18 mouse cellular contexts compared by ENCODE assay signal in the genomic region with DNA sequence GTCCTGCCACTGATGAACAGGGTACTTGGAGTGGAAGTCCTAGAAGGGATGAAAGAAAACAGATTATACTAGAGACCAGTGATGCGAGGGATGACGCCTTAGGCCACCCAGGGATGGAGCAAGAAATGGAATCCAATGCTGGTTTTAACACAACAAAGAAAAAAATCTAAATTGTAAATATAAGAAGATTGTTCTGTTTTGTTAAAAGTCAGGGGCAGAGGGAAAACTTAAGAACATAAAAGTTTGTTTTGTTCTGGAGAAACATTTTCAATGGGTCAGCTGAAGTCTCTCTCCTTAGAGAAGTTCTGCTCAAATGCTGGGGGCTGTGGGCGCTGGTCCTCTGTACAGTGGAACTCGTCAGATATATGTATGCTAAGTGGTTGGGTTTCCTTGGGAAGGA.
"Had no signal": no experiment of that assay in that cellular context is flagged by ENCODE, and none has a peak within 500 bp of the region (broad histone marks: within the 10 kb centered on the region; RNA-seq: fewer than 3 reads in every experiment).

No protein-coding gene starts in this region.

- H3K4me2 ChIP-seq: lung, embryonic 14.5 days; midbrain, embryonic 12.5 days; neural tube, embryonic 13.5 days; neural tube, embryonic 15.5 days had no signal

- ATAC-seq: midbrain, embryonic 16.5 days had no signal

- H3K9ac ChIP-seq: lung, embryonic 14.5 days; midbrain, embryonic 12.5 days; neural tube, embryonic 13.5 days; neural tube, embryonic 15.5 days had no signal

- H3K9me3 ChIP-seq: midbrain, embryonic 10.5 days; midbrain, embryonic 12.5 days; neural tube, embryonic 13.5 days; neural tube, embryonic 15.5 days had no signal

- DNase-seq: lung, embryonic 14.5 days; lung, postnatal 10 days; lung, postnatal 4 days; midbrain, embryonic 14.5 days; retina, postnatal 1 day; right cerebral cortex, adult 18-20 months; right cerebral cortex, postnatal 25 days; right cerebral cortex, postnatal 4 days; spleen, adult 18-20 months; thymus, adult 18-20 months; thymus, postnatal 14 days; thymus, postnatal 36 days had no signal

- H3K27ac ChIP-seq: midbrain, embryonic 10.5 days; midbrain, embryonic 12.5 days; neural tube, embryonic 13.5 days; neural tube, embryonic 15.5 days had no signal

- H3K27me3 ChIP-seq: midbrain, embryonic 12.5 days; neural tube, embryonic 13.5 days; neural tube, embryonic 15.5 days had no signal

- H3K4me3 ChIP-seq: midbrain, embryonic 10.5 days; midbrain, embryonic 12.5 days; myocyte; neural tube, embryonic 13.5 days; neural tube, embryonic 15.5 days had no signal
